Mouse (Mus musculus): ENCODE measurements around the gene Sarm1.

Gene Sarm1

DNA sequence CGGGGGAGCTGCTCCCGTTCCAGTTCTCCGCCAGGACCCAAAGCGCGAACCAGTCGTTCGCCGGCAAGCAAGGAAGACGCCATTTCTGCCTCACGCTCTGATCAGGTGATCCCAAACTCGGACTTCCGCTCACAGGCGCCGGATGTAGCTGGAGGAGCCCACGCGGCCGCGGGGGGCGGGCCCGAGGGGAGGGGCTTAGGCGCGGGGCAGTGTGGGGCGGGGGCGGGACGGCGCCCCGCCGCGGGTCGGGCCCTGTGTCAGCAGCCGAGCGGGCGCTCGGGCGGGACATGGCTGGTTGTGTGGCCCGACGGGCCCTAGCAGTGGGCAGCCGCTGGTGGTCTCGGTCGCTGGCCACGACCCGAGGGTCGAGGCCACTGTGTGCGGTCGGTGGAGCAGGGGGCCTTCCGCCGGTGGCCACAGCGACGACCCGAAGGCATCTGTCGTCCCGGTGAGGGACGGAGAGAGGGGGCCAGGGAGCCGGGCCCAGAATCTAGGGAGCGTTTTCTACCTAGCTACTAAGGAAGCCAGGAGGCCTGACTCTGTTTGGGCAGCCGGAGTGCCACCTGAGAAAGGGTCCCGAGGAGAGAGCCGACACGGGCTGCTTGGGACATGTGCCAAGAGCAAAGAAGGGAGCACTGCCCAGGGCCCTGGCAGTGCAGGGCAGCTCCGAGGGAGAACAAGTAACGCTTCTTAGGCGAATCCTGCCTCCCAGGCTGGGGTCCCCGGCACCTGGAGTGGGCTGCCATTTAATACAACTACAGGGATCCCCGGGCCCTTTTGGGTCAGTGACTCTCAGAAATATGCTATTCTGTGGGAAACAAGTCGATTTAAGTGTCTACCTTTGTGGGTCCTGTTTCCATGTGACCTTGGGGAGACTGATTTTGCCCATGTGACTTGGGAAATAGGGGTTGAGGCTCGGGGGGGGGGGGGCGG lies 14.7 kb upstream of the Sarm1 start, which contains the start of the genes Tmem199 and Poldip2:
Tmem199 (minus strand) TSS at position 148 of the 933 bp plus-strand sequence.
Poldip2 (plus strand) TSS at position 169 of the 933 bp plus-strand sequence.
- peak; percentile 65 for DNase-seq (ENCODE audit: low read depth, low spot score)

DNA sequence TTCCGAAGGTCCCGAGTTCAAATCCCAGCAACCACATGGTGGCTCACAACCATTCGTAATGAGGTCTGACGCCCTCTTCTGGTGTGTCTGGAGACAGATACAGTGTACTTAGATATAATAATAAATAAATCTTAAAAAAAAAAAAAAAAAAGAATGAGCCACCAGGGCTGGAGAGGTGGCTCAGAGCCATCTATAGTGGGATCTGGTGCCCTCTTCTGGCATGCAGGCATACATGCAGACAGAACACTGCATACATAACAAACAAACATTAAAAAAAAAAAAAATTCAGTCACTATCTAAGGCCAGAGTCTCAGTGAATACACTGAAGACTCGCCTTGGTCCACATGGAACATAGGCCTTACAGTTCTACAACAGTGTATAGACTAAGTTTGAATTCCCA lies 11.6 kb upstream of the Sarm1 start:
- no peak for DNase-seq (ENCODE audit: low read depth, low spot score)

DNA sequence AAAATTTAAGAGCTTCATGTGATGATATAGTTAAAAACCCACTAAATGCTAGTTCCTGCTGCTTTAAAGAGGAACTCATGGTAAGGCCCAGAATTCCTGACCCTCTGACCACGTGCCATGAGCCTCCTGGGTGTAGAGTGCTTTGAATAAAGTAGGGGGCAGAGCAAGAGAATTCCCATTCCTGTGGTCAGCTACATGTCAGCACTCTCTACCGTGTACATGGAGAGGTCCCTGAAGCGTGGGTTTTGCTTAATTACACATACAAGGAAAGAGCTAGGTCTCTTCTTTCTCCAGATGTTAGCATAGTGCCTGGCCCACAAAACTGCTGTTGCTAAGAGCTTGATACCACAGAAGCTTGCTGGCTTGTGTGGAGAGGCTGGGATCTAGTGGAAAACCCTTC lies 7.9 kb upstream of the Sarm1 start:
- DNase-seq (ENCODE audit: low read depth, low spot score) = no peak

GRCm38 (mm10) chr11:78502909-78503650 lies 5.5 kb upstream of the Sarm1 start, which contains the start of gene Sebox:
TSS of gene Sebox (plus strand) at chr11:78503447.
- no peak for DNase-seq (ENCODE audit: low read depth, low spot score)

GRCm38 (mm10) chr11:78501529-78501928 lies 4.0 kb upstream of the Sarm1 start:
- DNase-seq (ENCODE audit: low read depth, low spot score) = no peak

DNA sequence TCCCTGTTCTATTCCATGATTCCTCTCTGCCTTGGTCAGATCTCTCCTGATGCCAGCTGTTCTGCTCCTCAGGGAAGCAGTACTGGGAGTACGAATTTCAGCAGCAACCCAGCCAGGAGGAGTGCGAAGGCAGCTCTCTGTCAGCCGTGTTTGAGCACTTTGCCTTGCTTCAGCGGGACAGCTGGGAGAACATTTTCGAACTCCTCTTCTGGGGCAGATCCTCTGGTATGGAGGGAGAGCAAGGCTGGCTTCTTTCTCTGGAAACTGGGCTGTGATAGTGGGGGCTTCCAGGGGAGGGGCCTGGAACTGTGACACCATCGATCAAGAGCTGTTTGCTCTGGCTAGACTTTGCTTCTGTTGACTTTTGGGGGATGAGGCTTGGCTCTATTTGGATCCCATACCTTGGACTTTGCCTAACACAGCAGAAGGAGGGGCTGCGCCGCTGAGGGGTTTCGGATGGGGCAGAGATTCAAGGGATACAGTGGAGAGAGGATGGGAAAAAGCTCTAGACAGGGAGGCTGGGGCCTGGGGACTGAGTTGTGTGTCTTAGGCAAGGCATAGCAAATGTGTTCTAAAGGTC lies 3.2 kb upstream of the Sarm1 start:
- DNase-seq (ENCODE audit: low read depth, low spot score) = no peak

GRCm38 (mm10) chr11:78499543-78499942 lies 2.0 kb upstream of the Sarm1 start:
- DNase-seq (ENCODE audit: low read depth, low spot score) = no peak

DNA sequence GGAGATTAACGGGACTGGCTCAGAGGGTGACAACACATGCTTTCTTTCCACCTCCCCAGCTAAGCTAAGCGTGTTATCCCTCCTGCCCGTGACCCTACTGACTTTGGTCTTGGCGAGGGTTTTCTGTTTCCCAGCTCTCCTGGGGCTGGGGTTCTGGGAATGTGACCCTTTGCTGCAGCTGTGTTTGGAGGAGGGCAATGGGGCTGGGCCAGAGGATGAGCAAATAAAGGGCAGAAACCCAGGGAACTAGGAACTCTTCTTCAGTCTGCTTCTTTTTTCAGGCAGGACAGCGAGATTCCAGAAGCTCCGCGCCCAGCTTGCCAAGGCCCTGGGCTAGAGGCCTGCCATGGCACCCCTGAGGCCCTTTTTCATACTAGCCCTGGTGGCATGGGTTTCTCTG lies 1.4 kb upstream of the Sarm1 start, which contains the start of gene Vtn:
Vtn (plus strand) TSS at position 88 of the 400 bp plus-strand sequence.
- no peak for DNase-seq (ENCODE audit: low read depth, low spot score)

GRCm38 (mm10) chr11:78497071-78497541 lies 448 bp downstream of the Sarm1 start:
- no peak for DNase-seq (ENCODE audit: low read depth, low spot score)

DNA sequence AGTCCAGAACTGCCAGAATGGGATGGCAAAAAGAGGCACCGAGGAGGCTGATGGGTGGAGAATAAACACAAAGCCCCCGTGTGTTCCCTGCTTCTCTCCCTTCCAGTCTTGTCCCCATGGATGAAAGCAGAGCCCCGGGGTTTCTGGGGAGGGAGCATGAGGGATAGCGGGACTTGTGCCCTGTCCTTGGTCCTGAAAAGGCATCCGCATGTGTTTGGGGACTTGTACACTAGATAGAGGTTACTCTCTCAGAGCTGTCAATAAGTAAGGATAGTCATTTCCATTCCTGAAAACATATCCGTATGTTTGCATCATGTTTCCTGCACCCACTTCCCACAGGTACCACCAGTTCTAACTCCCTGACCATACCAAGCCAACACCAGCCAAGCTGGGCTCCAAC lies 1.6 kb downstream of the Sarm1 start:
- DNase-seq (ENCODE audit: low read depth, low spot score) = no peak

DNA sequence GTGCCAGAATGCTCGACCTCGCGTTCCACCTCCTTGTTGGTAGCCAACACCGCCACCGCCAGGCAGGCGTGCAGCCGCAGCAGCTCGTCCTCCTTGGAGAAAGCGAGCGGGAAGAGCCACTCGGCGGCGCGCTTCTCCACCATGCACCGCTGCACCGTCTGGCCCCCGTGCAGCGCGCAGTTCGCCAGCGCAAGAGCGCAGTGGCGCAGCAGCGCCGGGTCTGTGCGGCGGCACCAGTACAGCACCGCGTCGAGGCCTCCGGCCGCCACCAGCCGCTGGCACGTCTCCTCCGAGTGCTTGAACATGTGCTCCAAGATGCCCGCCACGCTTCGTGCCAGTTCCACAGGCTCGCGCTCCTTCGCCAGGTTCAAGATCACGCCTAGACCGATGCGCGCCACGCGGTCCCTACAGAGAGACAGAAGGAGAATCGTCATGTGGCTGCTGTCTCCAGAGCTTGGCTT lies 6.7 kb downstream of the Sarm1 start:
- DNase-seq (ENCODE audit: low read depth, low spot score) = no peak

GRCm38 (mm10) chr11:78488168-78488567 lies 9.4 kb downstream of the Sarm1 start:
- DNase-seq (ENCODE audit: low read depth, low spot score) = no peak

DNA sequence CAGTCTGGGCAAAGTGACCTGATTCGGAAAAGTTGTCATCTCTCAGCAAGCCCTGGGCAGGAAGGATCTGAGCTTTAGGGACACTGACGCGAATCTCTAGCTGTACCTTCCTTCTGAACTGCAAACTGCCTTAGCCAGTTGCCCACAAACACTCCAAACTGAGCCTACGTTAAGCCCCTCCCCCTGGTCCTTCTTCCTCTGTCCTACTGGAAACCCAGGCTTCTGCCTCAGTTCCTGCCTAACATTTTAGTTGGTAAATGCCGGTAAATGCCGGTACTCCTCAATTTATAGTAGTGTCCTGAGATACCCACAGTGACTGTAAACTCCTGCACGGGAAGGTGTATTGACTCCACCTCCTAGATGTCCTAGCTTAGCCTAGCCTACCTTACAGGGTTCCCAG lies 13.9 kb downstream of the Sarm1 start:
- DNase-seq (ENCODE audit: low read depth, low spot score) = no peak

DNA sequence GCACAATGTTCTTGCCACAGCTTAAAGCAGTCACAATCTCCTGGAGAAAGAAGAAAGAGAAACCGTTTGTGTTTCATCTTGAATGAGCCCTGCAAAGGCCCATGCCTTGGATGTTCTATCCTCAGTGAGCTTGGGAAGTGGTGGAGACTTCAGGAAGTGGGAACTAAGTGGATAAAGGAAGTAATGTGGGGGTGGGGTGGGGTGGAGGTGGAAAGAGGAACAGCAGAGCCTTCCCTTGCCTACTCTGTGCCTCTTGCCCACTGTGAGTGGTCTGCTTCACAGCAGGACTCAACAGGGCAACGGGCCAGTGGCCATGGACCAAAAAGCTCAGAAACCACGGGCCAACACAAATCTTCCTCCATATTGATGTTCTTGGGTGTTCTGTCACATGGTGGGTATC lies 22.3 kb downstream of the Sarm1 start:
- DNase-seq (ENCODE audit: low read depth, low spot score) = no peak

GRCm38 (mm10) chr11:78471326-78472103 lies 26.0 kb downstream of the Sarm1 start:
- no peak for DNase-seq (ENCODE audit: low read depth, low spot score)

- DNase-seq (ENCODE audit: low read depth, low spot score) = no peak
Measured at GRCm38 (mm10) chr11:78467932-78468331, 29.6 kb downstream of the Sarm1 start.

DNA sequence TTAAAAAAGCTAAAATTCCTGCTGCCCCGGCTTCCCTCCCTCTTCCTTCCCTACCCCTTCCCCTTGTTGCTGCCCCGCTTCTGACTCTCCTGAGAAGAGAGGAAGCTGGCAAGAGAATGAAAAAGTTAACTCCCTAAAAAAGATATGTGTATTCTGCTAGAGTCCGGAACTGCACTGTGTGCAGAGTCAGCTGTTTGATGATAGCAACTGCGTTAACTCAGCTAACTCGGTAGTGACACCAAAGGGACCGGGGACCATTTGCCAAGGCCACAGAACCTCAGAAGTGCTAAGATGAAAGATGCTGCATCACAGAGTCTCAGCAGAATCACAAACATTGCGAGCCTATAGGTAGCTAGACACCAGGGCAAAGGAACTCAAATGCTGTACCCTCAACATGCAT lies 30.0 kb downstream of the Sarm1 start:
- no peak for DNase-seq (ENCODE audit: low read depth, low spot score)

DNA sequence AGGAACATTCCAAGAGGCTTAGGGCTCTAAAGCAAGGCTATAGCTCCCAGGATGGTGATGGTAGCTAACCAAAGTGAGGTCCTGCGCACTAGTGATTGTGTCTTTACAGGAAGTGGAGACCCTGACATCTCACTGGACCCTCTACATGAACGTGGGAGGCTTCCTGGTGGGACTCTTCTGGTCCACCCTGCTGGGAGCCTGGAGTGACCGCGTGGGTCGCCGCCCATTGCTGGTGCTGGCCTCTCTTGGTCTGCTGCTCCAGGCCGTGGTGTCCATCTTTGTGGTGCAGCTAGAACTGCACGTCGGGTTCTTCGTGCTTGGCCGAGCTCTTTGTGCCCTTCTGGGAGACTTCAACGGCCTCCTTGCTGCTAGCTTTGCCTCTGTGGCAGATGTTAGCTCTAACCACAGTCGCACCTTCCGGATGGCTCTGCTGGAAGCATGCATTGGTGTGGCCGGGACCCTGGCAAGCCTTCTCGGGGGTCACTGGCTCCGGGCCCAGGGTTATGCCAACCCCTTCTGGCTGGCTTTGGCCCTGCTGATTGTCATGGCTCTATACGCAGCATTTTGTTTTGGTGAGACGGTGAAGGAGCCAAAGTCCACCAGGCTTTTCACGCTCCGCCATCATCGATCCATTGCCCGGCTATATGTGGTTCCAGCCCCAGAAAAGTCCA lies 31.2 kb downstream of the Sarm1 start:
- DNase-seq (ENCODE audit: low read depth, low spot score) = no peak

DNA sequence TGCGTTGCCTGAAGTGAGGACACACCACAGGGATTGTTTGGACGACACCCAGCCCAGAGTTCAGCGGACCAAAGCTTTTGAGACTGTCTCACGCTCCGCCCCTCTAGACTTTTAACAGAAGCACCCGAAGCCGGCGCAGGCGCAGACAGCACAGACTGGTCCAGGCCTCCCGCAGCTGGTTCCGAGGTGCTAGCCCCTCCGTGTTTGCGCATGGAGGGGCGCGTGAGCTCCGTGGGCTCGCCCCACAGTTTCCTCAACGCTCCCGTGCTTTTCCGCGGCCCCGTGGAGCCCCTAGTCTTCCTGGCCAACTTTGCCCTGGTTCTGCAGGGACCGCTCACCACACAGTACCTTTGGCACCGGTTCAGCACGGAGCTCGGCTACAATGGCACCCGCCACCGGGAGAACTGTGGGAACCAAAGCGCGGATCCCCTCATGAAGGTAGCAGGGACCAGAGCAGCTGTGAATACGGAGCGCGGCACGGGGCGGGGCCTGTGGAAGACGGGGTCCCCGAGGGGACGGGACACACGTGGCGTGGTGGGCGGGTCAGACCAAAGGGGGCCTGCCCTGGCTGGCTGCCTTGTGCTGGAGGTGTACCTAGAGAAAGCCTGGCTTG lies 31.9 kb downstream of the Sarm1 start, which contains the start of gene Slc46a1:
Slc46a1 (plus strand) TSS at position 130 of the 613 bp plus-strand sequence.
- no peak for DNase-seq (ENCODE audit: low read depth, low spot score)

DNA sequence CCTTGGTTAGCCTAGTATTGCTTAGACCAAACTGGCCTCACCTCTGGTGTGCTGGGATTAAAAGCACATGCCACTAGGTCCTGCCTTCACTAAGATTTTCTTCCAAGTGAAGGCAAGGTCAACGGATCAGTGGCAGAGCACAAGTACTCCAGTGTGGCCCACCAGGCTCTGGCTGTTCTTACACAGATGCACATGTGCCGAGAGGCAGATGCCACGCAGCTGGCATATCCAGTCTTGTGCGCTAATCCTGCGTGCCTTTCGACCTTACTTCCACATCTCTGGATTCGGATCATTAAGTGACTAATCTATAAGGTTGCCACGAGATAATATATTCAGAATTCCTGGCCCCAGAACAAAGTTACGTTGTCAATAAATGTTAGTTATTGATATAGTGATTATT lies 32.4 kb downstream of the Sarm1 start:
- no peak for DNase-seq (ENCODE audit: low read depth, low spot score)

All from c-Kit-negative CD71-positive TER-119-positive erythroid progenitor cells, embryonic 14.5 days (primary cell).